Mouse (Mus musculus): ENCODE measurements at regions not wholly inside any gene's neighbourhood (a gene's known extent, or its start where the extent isn't known, plus 50 kb on each side); places are given as distances from the start of the nearest gene placed in this dataset.
A peak's percentile ranks its signal among the peaks of the same experiment; 100 is the strongest.

GRCm38 (mm10) chr3:8053711-8054110 is 1433.5 kb upstream of the 1700008P02Rik start:
- H3K27me3 ChIP-seq (ENCODE audit: control insufficient read depth, insufficient read depth, insufficient read length) = no peaks in the 10 kb centered on the region
- no peak overlapping the region for H3K4me3 ChIP-seq
- no peaks in the 10 kb centered on the region for H3K36me3 ChIP-seq (ENCODE audit: control insufficient read depth, insufficient read depth)
- no peak overlapping the region for H3ac ChIP-seq (ENCODE audit: control insufficient read depth, insufficient read length)
- peak overlapping the region; percentile 3 for H3K4me2 ChIP-seq (ENCODE audit: low read depth)
- H3K79me2 ChIP-seq (ENCODE audit: control insufficient read depth, insufficient read depth) = no peaks in the 10 kb centered on the region
- TF ChIP-seq MAX (IDR thresholded peaks at IDR 0.05; ENCODE audit: low read depth) = no peak
- TF ChIP-seq SRF (IDR thresholded peaks at IDR 0.05; ENCODE audit: control insufficient read depth, insufficient read length, low read depth) = no peak
- TF ChIP-seq USF1 (IDR thresholded peaks at IDR 0.05; ENCODE audit: low read depth) = no peak

- Histone ChIP-seq H3K4me2 (ENCODE audit: low read depth) (peak overlapping the region; percentile 49), H3K4me3 (no peak overlapping the region), H3K79me2 (ENCODE audit: control insufficient read depth, insufficient read depth) (no peaks in the 10 kb centered on the region), H3K27me3 (ENCODE audit: control insufficient read depth, insufficient read depth, insufficient read length) (no peaks in the 10 kb centered on the region), H3ac (ENCODE audit: control insufficient read depth, insufficient read length) (no peak overlapping the region), H3K36me3 (ENCODE audit: control insufficient read depth, insufficient read depth) (no peaks in the 10 kb centered on the region)
- TF ChIP-seq SRF (IDR thresholded peaks at IDR 0.05; ENCODE audit: control insufficient read depth, insufficient read length, low read depth) = no peak
- no peak for TF ChIP-seq POLR2AphosphoS2 (IDR thresholded peaks at IDR 0.05; ENCODE audit: insufficient read length, low read depth)
- TF ChIP-seq TCF3 (IDR thresholded peaks at IDR 0.05; ENCODE audit: insufficient read length, low read depth) = no peak
- no peak for TF ChIP-seq MAX (IDR thresholded peaks at IDR 0.05; ENCODE audit: low read depth)
- no peak for TF ChIP-seq REST (IDR thresholded peaks at IDR 0.05; ENCODE audit: insufficient read depth, insufficient read length)
These were observed 1430.9 kb upstream of the 1700008P02Rik start for GRCm38 (mm10) chr3:8051167-8051566.

DNA sequence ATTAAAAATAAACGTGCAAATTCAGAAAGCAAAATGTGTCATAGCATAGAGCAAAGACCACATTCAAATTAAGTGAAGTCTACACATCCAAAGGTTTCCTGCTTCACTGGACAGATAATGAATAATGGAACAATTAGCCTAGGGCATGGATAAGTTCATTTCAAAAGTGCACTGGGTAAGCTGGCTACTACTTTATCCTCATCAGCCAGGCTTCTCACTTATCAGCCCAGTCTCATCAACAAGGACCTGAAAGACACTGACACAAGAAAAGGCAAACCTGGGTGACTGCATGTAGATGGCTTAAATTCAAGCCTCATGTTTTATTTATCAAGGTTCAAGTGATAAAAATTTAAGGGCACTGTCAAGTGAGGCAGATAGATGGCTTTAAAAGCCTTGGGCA is 1429.5 kb upstream of the 1700008P02Rik start:
- no peaks in the 10 kb centered on the region for H3K79me2 ChIP-seq (ENCODE audit: control insufficient read depth, insufficient read depth)
- H3ac ChIP-seq (ENCODE audit: control insufficient read depth, insufficient read length) = no peak overlapping the region
- H3K36me3 ChIP-seq (ENCODE audit: control insufficient read depth, insufficient read depth) = no peaks in the 10 kb centered on the region
- H3K4me2 ChIP-seq (ENCODE audit: low read depth) = no peak overlapping the region
- H3K4me3 ChIP-seq = no peak overlapping the region
- TF ChIP-seq E2F4 (IDR thresholded peaks at IDR 0.05; ENCODE audit: insufficient read depth) = no peak
- TF ChIP-seq TCF3 (IDR thresholded peaks at IDR 0.05; ENCODE audit: insufficient read length, low read depth) = no peak
- no peak for TF ChIP-seq REST (IDR thresholded peaks at IDR 0.05; ENCODE audit: insufficient read depth, insufficient read length)
- TF ChIP-seq CEBPB (IDR thresholded peaks at IDR 0.05; ENCODE audit: insufficient read depth, poor library complexity, severe bottlenecking) = no peak
- TF ChIP-seq SRF (IDR thresholded peaks at IDR 0.05; ENCODE audit: control insufficient read depth, insufficient read length, low read depth) = no peak
- no peak for TF ChIP-seq POLR2AphosphoS2 (IDR thresholded peaks at IDR 0.05; ENCODE audit: insufficient read length, low read depth)
- no peak for TF ChIP-seq TCF12 (IDR thresholded peaks at IDR 0.05; ENCODE audit: insufficient read depth, poor library complexity, severe bottlenecking)
- no peak for TF ChIP-seq POLR2A (IDR thresholded peaks at IDR 0.05; ENCODE audit: insufficient read length, low read depth)
- no peak for TF ChIP-seq MYOD1 (IDR thresholded peaks at IDR 0.05; ENCODE audit: control insufficient read depth in 1 of 3, insufficient read length in 2 of 3, low read depth in 2 of 3)
- no peaks in the 10 kb centered on the region for H3K27me3 ChIP-seq (ENCODE audit: control insufficient read depth, insufficient read depth, insufficient read length)

GRCm38 (mm10) chr3:8046348-8046747 is 1426.1 kb upstream of the 1700008P02Rik start:
- Histone ChIP-seq H3K4me2 (ENCODE audit: low read depth) (no peak overlapping the region), H3K4me3 (no peak overlapping the region), H3K36me3 (ENCODE audit: control insufficient read depth, insufficient read depth) (no peaks in the 10 kb centered on the region), H3K79me2 (ENCODE audit: control insufficient read depth, insufficient read depth) (no peaks in the 10 kb centered on the region), H3ac (ENCODE audit: control insufficient read depth, insufficient read length) (no peak overlapping the region), H3K27me3 (ENCODE audit: control insufficient read depth, insufficient read depth, insufficient read length) (no peaks in the 10 kb centered on the region)
- no peak for TF ChIP-seq TCF3 (IDR thresholded peaks at IDR 0.05; ENCODE audit: insufficient read length, low read depth)
- TF ChIP-seq MYOD1 (IDR thresholded peaks at IDR 0.05; ENCODE audit: control insufficient read depth in 1 of 3, insufficient read length in 2 of 3, low read depth in 2 of 3) = no peak
- no peak for TF ChIP-seq E2F4 (IDR thresholded peaks at IDR 0.05; ENCODE audit: insufficient read depth)
- peak; percentile 89 for TF ChIP-seq REST (IDR thresholded peaks at IDR 0.05; ENCODE audit: insufficient read depth, insufficient read length)

GRCm38 (mm10) chr3:8036697-8037096 is 1416.5 kb upstream of the 1700008P02Rik start:
- Histone ChIP-seq H3K79me2 (ENCODE audit: control insufficient read depth, insufficient read depth) (no peaks in the 10 kb centered on the region), H3K27me3 (ENCODE audit: control insufficient read depth, insufficient read depth, insufficient read length) (no peaks in the 10 kb centered on the region), H3K4me3 (no peak overlapping the region), H3K36me3 (ENCODE audit: control insufficient read depth, insufficient read depth) (no peaks in the 10 kb centered on the region), H3K4me2 (ENCODE audit: low read depth) (no peak overlapping the region), H3ac (ENCODE audit: control insufficient read depth, insufficient read length) (no peak overlapping the region)
- no peak for TF ChIP-seq MYOD1 (IDR thresholded peaks at IDR 0.05; ENCODE audit: control insufficient read depth in 1 of 3, insufficient read length in 2 of 3, low read depth in 2 of 3)
- TF ChIP-seq TCF3 (IDR thresholded peaks at IDR 0.05; ENCODE audit: insufficient read length, low read depth) = no peak
- TF ChIP-seq POLR2AphosphoS2 (IDR thresholded peaks at IDR 0.05; ENCODE audit: insufficient read length, low read depth) = no peak
- no peak for TF ChIP-seq MAX (IDR thresholded peaks at IDR 0.05; ENCODE audit: low read depth)
- TF ChIP-seq USF1 (IDR thresholded peaks at IDR 0.05; ENCODE audit: low read depth) = no peak
- no peak for TF ChIP-seq E2F4 (IDR thresholded peaks at IDR 0.05; ENCODE audit: insufficient read depth)
- no peak for TF ChIP-seq TCF12 (IDR thresholded peaks at IDR 0.05; ENCODE audit: insufficient read depth, poor library complexity, severe bottlenecking)
- TF ChIP-seq POLR2A (IDR thresholded peaks at IDR 0.05; ENCODE audit: insufficient read length, low read depth) = no peak
- no peak for TF ChIP-seq MYOG (IDR thresholded peaks at IDR 0.05; ENCODE audit: control insufficient read depth in 1 of 3, insufficient read depth in 1 of 3, insufficient read length in 2 of 3, low read depth in 2 of 3)
- TF ChIP-seq SRF (IDR thresholded peaks at IDR 0.05; ENCODE audit: control insufficient read depth, insufficient read length, low read depth) = no peak
- no peak for TF ChIP-seq REST (IDR thresholded peaks at IDR 0.05; ENCODE audit: insufficient read depth, insufficient read length)
- no peak for TF ChIP-seq CEBPB (IDR thresholded peaks at IDR 0.05; ENCODE audit: insufficient read depth, poor library complexity, severe bottlenecking)

Measured in myocyte (in vitro differentiated cells).